Mouse (Mus musculus) C2C12 (cell line): ENCODE measurements around the gene Serpina3f. TPM values are rescaled to one million over a fixed set of nuclear protein-coding genes. Genes with fewer than 3 reads are reported as not detected.

Experiments used
- H3K27me3 ChIP-seq: one replicate; pipeline ENCODE4 v1.6.1; 2011; ENCODE audit not compliant: control insufficient read depth, insufficient read depth, insufficient read length
- H3K36me3 ChIP-seq: one replicate; pipeline ENCODE4 v1.6.1; 2011; ENCODE audit not compliant: control insufficient read depth, insufficient read depth
- H3K4me3 ChIP-seq: one replicate; pipeline ENCODE4 v1.5.1; 2011; ENCODE audit warnings: mild to moderate bottlenecking, control low read depth; ENCODE audit not compliant: poor library complexity, insufficient read depth, severe bottlenecking
- H3K79me2 ChIP-seq: one replicate; pipeline ENCODE4 v1.6.1; 2011; ENCODE audit not compliant: control insufficient read depth, insufficient read depth
- H3K79me3 ChIP-seq: one replicate; pipeline ENCODE4 v1.6.1; 2011; ENCODE audit warnings: low read depth, control low read depth
- H3ac ChIP-seq: one replicate; pipeline ENCODE3; 2011; ENCODE audit warnings: low read depth; ENCODE audit not compliant: control insufficient read depth, insufficient read length
- CEBPB ChIP-seq: IDR thresholded peaks from one replicate; pipeline ENCODE4 v1.6.1; 2011; ENCODE audit warnings: low read depth, mild to moderate bottlenecking, control low read depth, moderate library complexity
- CTCF ChIP-seq: IDR thresholded peaks from one replicate; pipeline ENCODE4 v1.5.1; 2011; ENCODE audit not compliant: control insufficient read depth, insufficient read depth, insufficient read length
- FOSL1 ChIP-seq: IDR thresholded peaks from one replicate; pipeline ENCODE4 v1.8.0; 2011; ENCODE audit warnings: mild to moderate bottlenecking, low read length; ENCODE audit not compliant: poor library complexity, insufficient read depth, severe bottlenecking
- MAX ChIP-seq: IDR thresholded peaks from one replicate; pipeline ENCODE4 v1.6.1; 2011; ENCODE audit warnings: mild to moderate bottlenecking, control low read depth
- MYOD1 ChIP-seq: IDR thresholded peaks from one replicate; pipeline ENCODE4 v1.6.1; 2011; ENCODE audit warnings: low read depth; ENCODE audit not compliant: control insufficient read depth, insufficient read length
- MYOG ChIP-seq: IDR thresholded peaks from one replicate; pipeline ENCODE4 v1.6.1; 2011; ENCODE audit not compliant: control insufficient read depth, insufficient read length; ENCODE audit errors: extremely low read depth
- USF1 ChIP-seq: IDR thresholded peaks from one replicate; pipeline ENCODE4 v1.6.1; 2011; ENCODE audit warnings: low read depth, mild to moderate bottlenecking, control low read depth, moderate library complexity
- polyA plus RNA-seq: library from polyadenylated mRNA; unstranded; fragments of >200 nt; fragmentation: generic; extraction: Trizol; gene quantifications from one replicate; pipeline ENCODE4 v1.2.1, GENCODE M21; 2012; ENCODE audit warnings: missing spikeins

Gene Serpina3f
- polyA plus RNA-seq, 1 experiment, result not detected

- Histone ChIP-seq H3K27me3 (no peaks in the 10 kb centered on the region), H3K79me3 (no peaks in the 10 kb centered on the region), H3ac (no peak overlapping the region), H3K36me3 (no peaks in the 10 kb centered on the region), H3K79me2 (no peaks in the 10 kb centered on the region), H3K4me3 (no peak overlapping the region)
- peak; percentile 85 for TF ChIP-seq USF1
- no peak for TF ChIP-seq MYOD1
Observed at GRCm38 (mm10) chr12:104186041-104186581, 28.2 kb upstream of the Serpina3f start.

DNA sequence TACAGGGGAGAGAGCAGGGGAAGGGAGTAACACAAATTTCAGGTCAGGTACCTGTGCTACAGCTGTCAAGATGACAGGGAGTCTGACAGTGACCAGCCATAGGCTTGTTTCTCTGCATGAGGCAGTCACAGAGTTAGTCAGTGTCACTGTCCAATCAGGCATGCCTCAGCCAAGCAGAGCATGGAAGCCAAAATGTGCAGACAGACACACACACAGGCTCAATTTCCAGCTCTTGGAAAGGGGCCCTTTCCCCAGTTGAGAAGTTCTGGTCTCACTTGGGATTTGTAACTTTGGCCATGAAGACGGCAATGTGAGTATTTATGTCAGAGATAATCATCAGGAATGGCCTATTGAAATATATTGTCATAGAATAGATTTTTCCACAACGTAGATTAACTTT is 25.1 kb upstream of the Serpina3f start:
- no peaks in the 10 kb centered on the region for H3K27me3 ChIP-seq

DNA sequence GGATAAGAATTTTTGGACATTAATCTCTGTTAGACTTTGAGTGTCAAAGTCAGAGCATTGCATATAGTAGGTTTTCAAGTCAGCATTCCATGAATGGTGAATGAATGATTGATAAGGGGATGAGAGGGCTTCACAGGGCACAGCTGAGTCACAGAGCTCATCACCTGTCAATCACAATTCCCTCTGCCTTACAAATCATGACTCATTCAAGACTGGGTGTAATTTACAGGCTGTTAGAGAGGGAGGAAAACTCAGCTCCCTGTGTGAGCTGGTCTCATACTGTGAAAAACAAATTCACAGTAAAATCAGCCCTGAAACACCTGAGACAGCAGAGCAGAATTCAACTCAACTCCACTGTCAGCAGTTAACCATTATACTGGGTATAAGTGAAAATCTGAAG is 23.5 kb upstream of the Serpina3f start:
- Histone ChIP-seq H3ac (no peak overlapping the region), H3K36me3 (no peaks in the 10 kb centered on the region), H3K4me3 (no peak overlapping the region), H3K79me2 (no peaks in the 10 kb centered on the region), H3K79me3 (no peaks in the 10 kb centered on the region), H3K27me3 (no peaks in the 10 kb centered on the region)
- no peak for TF ChIP-seq MAX
- TF ChIP-seq USF1, result no peak
- no peak for TF ChIP-seq CEBPB
- no peak for TF ChIP-seq FOSL1
- TF ChIP-seq CTCF, result no peak
- TF ChIP-seq MYOG, result no peak
- TF ChIP-seq MYOD1, result no peak

More for the DNA sequence above, 25.1 kb upstream of the Serpina3f start:
- Histone ChIP-seq H3K79me3 (no peaks in the 10 kb centered on the region), H3K79me2 (no peaks in the 10 kb centered on the region), H3ac (no peak overlapping the region), H3K36me3 (no peaks in the 10 kb centered on the region), H3K4me3 (no peak overlapping the region)
- TF ChIP-seq MYOD1 (no peak), USF1 (no peak), FOSL1 (no peak), CTCF (no peak), CEBPB (no peak), MAX (no peak), MYOG (no peak)

DNA sequence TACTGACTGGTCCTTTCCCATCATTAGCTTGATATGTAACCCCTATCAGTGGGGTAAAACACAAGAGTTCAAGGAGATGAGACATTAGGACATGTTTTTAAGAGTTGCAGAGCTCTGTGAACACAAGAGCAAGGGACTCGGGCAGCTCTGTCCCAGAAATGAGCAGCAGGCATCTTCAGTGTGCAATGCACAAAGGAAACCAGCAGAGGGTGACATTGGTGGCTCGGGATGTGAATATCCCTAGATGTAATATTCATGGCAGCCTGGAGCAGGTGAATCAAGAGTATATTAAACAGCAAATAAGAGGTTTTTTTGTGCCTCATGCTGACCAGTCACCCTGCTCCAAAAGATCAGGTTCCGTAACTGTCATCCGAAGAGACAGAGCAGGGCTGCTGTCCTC is 5.2 kb upstream of the Serpina3f start:
- Histone ChIP-seq H3K36me3 (no peaks in the 10 kb centered on the region), H3ac (no peak overlapping the region), H3K4me3 (no peak overlapping the region), H3K27me3 (no peaks in the 10 kb centered on the region), H3K79me2 (no peaks in the 10 kb centered on the region), H3K79me3 (no peaks in the 10 kb centered on the region)
- TF ChIP-seq CTCF (no peak), MYOG (no peak), CEBPB (no peak), FOSL1 (no peak), USF1 (no peak), MYOD1 (no peak), MAX (no peak)

- Histone ChIP-seq H3ac (no peak overlapping the region), H3K27me3 (no peaks in the 10 kb centered on the region), H3K79me3 (no peaks in the 10 kb centered on the region), H3K4me3 (no peak overlapping the region), H3K79me2 (no peaks in the 10 kb centered on the region), H3K36me3 (no peaks in the 10 kb centered on the region)
- TF ChIP-seq CTCF (no peak), USF1 (no peak), CEBPB (no peak), MYOG (no peak), FOSL1 (no peak), MAX (no peak), MYOD1 (no peak)
Observed at GRCm38 (mm10) chr12:104209802-104210201, 4.5 kb upstream of the Serpina3f start.

- H3K36me3 ChIP-seq, result no peaks in the 10 kb centered on the region
- H3K27me3 ChIP-seq, result no peaks in the 10 kb centered on the region
- H3K79me3 ChIP-seq, result no peaks in the 10 kb centered on the region
- no peaks in the 10 kb centered on the region for H3K79me2 ChIP-seq
- no peak overlapping the region for H3ac ChIP-seq
- TF ChIP-seq MYOG (no peak), CEBPB (no peak), MAX (no peak), FOSL1 (no peak), CTCF (no peak), MYOD1 (no peak), USF1 (no peak)
- H3K4me3 ChIP-seq, result no peak overlapping the region
Observed at GRCm38 (mm10) chr12:104213689-104214444, 477 bp upstream of the Serpina3f start.
